Comparison of ENCODE assay signal across 18 mouse cellular contexts in the genomic region with DNA sequence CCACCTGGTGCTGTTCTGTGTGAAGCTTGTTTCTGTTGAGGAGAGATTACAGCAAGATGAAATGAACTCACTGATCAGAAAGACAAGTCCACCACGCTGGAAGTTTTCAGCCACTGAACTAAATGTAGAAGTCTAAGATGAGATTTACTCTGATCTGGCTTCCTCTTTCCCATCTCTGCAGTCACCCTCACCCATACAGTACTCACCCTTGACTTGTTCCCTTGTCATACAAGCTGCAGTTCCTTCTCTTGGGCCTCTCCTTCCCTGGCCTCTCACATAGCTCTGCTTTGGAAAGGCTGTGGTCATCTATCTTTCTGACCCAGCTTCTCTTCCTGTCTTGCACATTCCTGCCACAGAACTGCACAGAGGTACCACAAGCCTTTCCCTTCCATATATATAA.
A peak's percentile ranks its signal among the peaks of the same experiment; 100 is the strongest.
DNase-seq lines count a peak whose midpoint lies in the region; ATAC-seq and TF ChIP-seq lines count a peak whose summit lies in the region.
"Had no signal": no experiment of that assay in that cellular context is flagged by ENCODE, and none has a peak within 500 bp of the region (broad histone marks: within the 10 kb centered on the region; RNA-seq: fewer than 3 reads in every experiment).

No protein-coding gene starts in this region.

- no peaks in the 10 kb centered on the region for H3K36me3 ChIP-seq in kidney, postnatal 0 days (ENCODE audit: insufficient read depth, low read length)
- no peaks in the 10 kb centered on the region for H3K36me3 ChIP-seq in forebrain, postnatal 0 days (ENCODE audit: insufficient read depth)
- H3K36me3 ChIP-seq in kidney, embryonic 14.5 days (ENCODE audit: control insufficient read depth, insufficient read depth, low read length) = no peaks in the 10 kb centered on the region
- H3K36me3 ChIP-seq: embryonic facial prominence, embryonic 15.5 days; forebrain, embryonic 10.5 days; heart, embryonic 13.5 days; hindbrain, embryonic 10.5 days had no signal

- no peaks in the 10 kb centered on the region for H3K9me3 ChIP-seq in kidney, postnatal 0 days (replicated peaks; ENCODE audit: low read length)
- no peaks in the 10 kb centered on the region for H3K9me3 ChIP-seq in forebrain, postnatal 0 days (ENCODE audit: low read length)
- H3K9me3 ChIP-seq in kidney, embryonic 14.5 days (ENCODE audit: control insufficient read depth, low read length) = no peaks in the 10 kb centered on the region
- H3K9me3 ChIP-seq: embryonic facial prominence, embryonic 15.5 days; forebrain, embryonic 10.5 days; heart, embryonic 13.5 days; hindbrain, embryonic 10.5 days had no signal

- 81% methylated on average over 1 of the region's 1 CpGs for WGBS in kidney, postnatal 0 days
- WGBS in forebrain, postnatal 0 days = 88% methylated on average over 1 of the region's 1 CpGs
- 74% methylated on average over 1 of the region's 1 CpGs for WGBS in kidney, embryonic 14.5 days

- peak; percentile 27; the same call in 1 of the 2 replicates for TF ChIP-seq CTCF in kidney, postnatal 0 days (IDR thresholded peaks at IDR 0.05; ENCODE audit: low read depth)
- TF ChIP-seq CTCF in forebrain, postnatal 0 days (IDR thresholded peaks at IDR 0.05; ENCODE audit: low read depth) = no peak

- H3K4me1 ChIP-seq in kidney, postnatal 0 days (replicated peaks; ENCODE audit: insufficient read depth, low read length) = no peaks in the 10 kb centered on the region
- H3K4me1 ChIP-seq in forebrain, postnatal 0 days (ENCODE audit: insufficient read depth) = no peaks in the 10 kb centered on the region
- H3K4me1 ChIP-seq in kidney, embryonic 14.5 days (ENCODE audit: control insufficient read depth, insufficient read depth, low read length) = no peaks in the 10 kb centered on the region
- H3K4me1 ChIP-seq: embryonic facial prominence, embryonic 15.5 days had no signal

- H3K4me3 ChIP-seq in kidney, postnatal 0 days (replicated peaks; ENCODE audit: low read depth, low read length) = no peak overlapping the region
- H3K4me3 ChIP-seq in forebrain, postnatal 0 days (ENCODE audit: low read depth, low read length) = no peak overlapping the region
- H3K4me3 ChIP-seq in kidney, embryonic 14.5 days (ENCODE audit: low read length) = no peak overlapping the region
- H3K4me3 ChIP-seq: embryonic facial prominence, embryonic 15.5 days; erythroblast, embryonic 14.5 days; forebrain, embryonic 10.5 days; heart, embryonic 13.5 days; hindbrain, embryonic 10.5 days had no signal

- DNase-seq in kidney, postnatal 0 days (ENCODE audit: low spot score) = peak; percentile 22
- no peak for DNase-seq in kidney, adult 18-20 months
- DNase-seq in 3T3-L1 (ENCODE audit: low read depth, low spot score) (peak; percentile 9), 416B (ENCODE audit: low read depth) (peak; percentile 39)
- DNase-seq in forebrain, postnatal 0 days = no peak
- DNase-seq: adrenal gland, postnatal 14 days; gastrocnemius, postnatal 10 days; heart, postnatal 10 days had no signal

- no peaks in the 10 kb centered on the region for H3K27me3 ChIP-seq in kidney, postnatal 0 days (ENCODE audit: insufficient read depth, low read length)
- no peaks in the 10 kb centered on the region for H3K27me3 ChIP-seq in forebrain, postnatal 0 days (ENCODE audit: insufficient read depth, low read length)
- H3K27me3 ChIP-seq in kidney, embryonic 14.5 days (ENCODE audit: control insufficient read depth, insufficient read depth, low read length) = no peaks in the 10 kb centered on the region
- H3K27me3 ChIP-seq: embryonic facial prominence, embryonic 15.5 days; heart, embryonic 13.5 days had no signal

- H3K27ac ChIP-seq in kidney, postnatal 0 days = no peak overlapping the region
- H3K27ac ChIP-seq in forebrain, postnatal 0 days (ENCODE audit: low read depth, low read length) = no peak overlapping the region
- H3K27ac ChIP-seq in kidney, embryonic 14.5 days (ENCODE audit: low read depth, low read length) = no peak overlapping the region
- H3K27ac ChIP-seq: embryonic facial prominence, embryonic 15.5 days; forebrain, embryonic 10.5 days; heart, embryonic 13.5 days; hindbrain, embryonic 10.5 days; hindbrain, embryonic 14.5 days had no signal

- no peak overlapping the region for H3K4me2 ChIP-seq in kidney, postnatal 0 days (ENCODE audit: low read length)
- no peak overlapping the region for H3K4me2 ChIP-seq in forebrain, postnatal 0 days (ENCODE audit: low read depth)
- no peak overlapping the region for H3K4me2 ChIP-seq in kidney, embryonic 14.5 days (replicated peaks; ENCODE audit: low read depth, low read length)
- H3K4me2 ChIP-seq: embryonic facial prominence, embryonic 15.5 days; heart, embryonic 13.5 days; hindbrain, embryonic 14.5 days had no signal

- H3K9ac ChIP-seq in kidney, postnatal 0 days (ENCODE audit: low read depth, low read length) = no peak overlapping the region
- H3K9ac ChIP-seq in forebrain, postnatal 0 days = no peak overlapping the region
- no peak overlapping the region for H3K9ac ChIP-seq in kidney, embryonic 14.5 days (ENCODE audit: low read depth, low read length)
- H3K9ac ChIP-seq: embryonic facial prominence, embryonic 15.5 days; heart, embryonic 13.5 days; hindbrain, embryonic 14.5 days had no signal

- no peak for ATAC-seq in kidney, postnatal 0 days (replicated peaks; ENCODE audit: low FRiP score, low read depth)
- ATAC-seq in hematopoietic stem cell, adult 5-6 weeks (replicated peaks in 1 of 2; ENCODE audit: insufficient read depth in 1 of 2, low FRiP score in 2 of 2, low TSS enrichment in 1 of 2, low read depth in 1 of 2, poor library complexity in 2 of 2, severe bottlenecking in 2 of 2) = peak; percentile 48 to 56; a peak in 2 of 4 replicates
- no peak for ATAC-seq in forebrain, postnatal 0 days
- no peak for ATAC-seq in kidney, embryonic 14.5 days (ENCODE audit: low FRiP score, low TSS enrichment)
- ATAC-seq: forebrain, embryonic 14.5 days; intestine, embryonic 16.5 days had no signal

Comparison
In these comparisons a context has a peak if more than half of its experiments do, and no peak if none do; other contexts are left out.
1. DNase-seq: peak in kidney, postnatal 0 days (single experiment), 3T3-L1 (single experiment) and 416B (single experiment); none in kidney, adult 18-20 months (single experiment) and forebrain, postnatal 0 days (single experiment).
2. ATAC-seq: peak in hematopoietic stem cell, adult 5-6 weeks (2 of 2); none in kidney, postnatal 0 days (single experiment), forebrain, postnatal 0 days (single experiment) and kidney, embryonic 14.5 days (single experiment).